ENCODE assay signal across 16 mouse cellular contexts in genomic region chr1:112452390-112452789, GRCm38 (mm10).
DNase-seq lines count a peak whose midpoint lies in the region; ATAC-seq and TF ChIP-seq lines count a peak whose summit lies in the region.
"Had no signal": no experiment of that assay in that cellular context is flagged by ENCODE, and none has a peak within 500 bp of the region (broad histone marks: within the 10 kb centered on the region; RNA-seq: fewer than 3 reads in every experiment).

No protein-coding gene starts in this region.

- H3K27ac ChIP-seq in left cerebral cortex, adult 2 months, result no peak overlapping the region
- no peak overlapping the region for H3K27ac ChIP-seq in neural tube, embryonic 15.5 days (replicated peaks)
- H3K27ac ChIP-seq: heart, embryonic 13.5 days; limb, embryonic 15.5 days; midbrain, embryonic 10.5 days had no signal

- no peaks in the 10 kb centered on the region for H3K4me1 ChIP-seq in neural tube, embryonic 15.5 days
- H3K4me1 ChIP-seq: heart, embryonic 13.5 days; limb, embryonic 15.5 days; midbrain, embryonic 10.5 days had no signal

- H3K9ac ChIP-seq in neural tube, embryonic 15.5 days (replicated peaks), result no peak overlapping the region
- H3K9ac ChIP-seq: heart, embryonic 13.5 days; limb, embryonic 15.5 days had no signal

- intact Hi-C loops in left cerebral cortex, adult 2 months (cut with DNase I), result loop anchor here (5.0 to 10.0 kb wide), 2 partner anchors 588 to 790 kb away; partner anchors contain the start of gene Dsel
- intact Hi-C loops in left cerebral cortex, postnatal 4 days (cut with DNase I), result loop anchor here (5.0 kb wide), 2 partner anchors 60 to 790 kb away; no protein-coding TSS in a partner anchor

- H3K36me3 ChIP-seq in neural tube, embryonic 15.5 days, result no peaks in the 10 kb centered on the region
- H3K36me3 ChIP-seq: heart, embryonic 13.5 days; limb, embryonic 15.5 days; midbrain, embryonic 10.5 days had no signal

- no peak for ATAC-seq in neural tube, embryonic 15.5 days (ENCODE audit: low FRiP score)

- H3K9me3 ChIP-seq in neural tube, embryonic 15.5 days (replicated peaks), result no peaks in the 10 kb centered on the region
- H3K9me3 ChIP-seq: heart, embryonic 13.5 days; limb, embryonic 15.5 days; midbrain, embryonic 10.5 days had no signal

- H3K27me3 ChIP-seq in neural tube, embryonic 15.5 days (replicated peaks), result no peaks in the 10 kb centered on the region
- H3K27me3 ChIP-seq: heart, embryonic 13.5 days; limb, embryonic 15.5 days had no signal

- no peak overlapping the region for H3K4me3 ChIP-seq in left cerebral cortex, adult 2 months
- no peak overlapping the region for H3K4me3 ChIP-seq in neural tube, embryonic 15.5 days (replicated peaks)
- H3K4me3 ChIP-seq: heart, embryonic 13.5 days; limb, embryonic 15.5 days; midbrain, embryonic 10.5 days had no signal

- H3K4me2 ChIP-seq in neural tube, embryonic 15.5 days, result no peak overlapping the region
- H3K4me2 ChIP-seq: heart, embryonic 13.5 days; limb, embryonic 15.5 days had no signal

- peak; percentile 8 for DNase-seq in embryo, embryonic 10 days (ENCODE audit: low spot score)
- no peak for DNase-seq in embryo, embryonic 9.5 days (ENCODE audit: extremely low spot score)
- no peak for DNase-seq in left cerebral cortex, adult 2 months (ENCODE audit: extremely low spot score in 1 of 2, low spot score in 2 of 2)
- no peak for DNase-seq in left cerebral cortex, postnatal 4 days
- DNase-seq in ES-CJ7 (ENCODE audit: low read depth, low spot score), result peak; percentile 63
- DNase-seq in embryo, embryonic 10.5 days (ENCODE audit: low spot score), result peak; percentile 5
- DNase-seq in frontal cortex, postnatal 14 days (ENCODE audit: low spot score in 2 of 2), result no peak
- DNase-seq: B cell, adult 2 months; gastrocnemius, postnatal 36 days; kidney, adult 11 months; lung, postnatal 10 days; spleen, adult 18-20 months had no signal

- TF ChIP-seq CTCF in left cerebral cortex, adult 2 months (IDR thresholded peaks at IDR 0.05), result peak; percentile 20

Comparison
In these comparisons a context has a peak if more than half of its experiments do, and no peak if none do; other contexts are left out.
1. DNase-seq: peak in embryo, embryonic 10 days (single experiment), ES-CJ7 (single experiment) and embryo, embryonic 10.5 days (single experiment); none in embryo, embryonic 9.5 days (single experiment), left cerebral cortex, adult 2 months (0 of 2), left cerebral cortex, postnatal 4 days (single experiment) and frontal cortex, postnatal 14 days (0 of 2).